Comparison of ENCODE assay signal across 9 mouse cellular contexts in genomic region chr11:3370162-3370561, GRCm38 (mm10). TPM values are rescaled to one million over a fixed set of nuclear protein-coding genes. Genes with fewer than 3 reads are reported as not detected.
DNase-seq lines count a peak whose midpoint lies in the region; ATAC-seq lines count a peak whose summit lies in the region.
"Had no signal": no experiment of that assay in that cellular context is flagged by ENCODE, and none has a peak within 500 bp of the region (broad histone marks: within the 10 kb centered on the region; RNA-seq: fewer than 3 reads in every experiment).

No protein-coding gene starts in this region.

- peak overlapping the region in 1 of 2 experiments; percentile 84; a peak in 2 of 4 replicates for H3K27ac ChIP-seq in heart, embryonic 14.5 days (replicated peaks in 1 of 2; ENCODE audit: control insufficient read depth in 1 of 2, insufficient read depth in 1 of 2, low read depth in 2 of 2, low read length in 2 of 2)
- no peak overlapping the region for H3K27ac ChIP-seq in hindbrain, embryonic 11.5 days (ENCODE audit: low read depth, low read length)
- 0 out of 2 replicates have a peak overlapping the region, but pooled peaks have one; percentile 92 for H3K27ac ChIP-seq in midbrain, embryonic 14.5 days (replicated peaks; ENCODE audit: low read depth, low read length)

- H3K4me1 ChIP-seq in heart, embryonic 14.5 days (ENCODE audit: control insufficient read depth in 2 of 2, insufficient read depth in 2 of 2, low read length in 2 of 2), result peaks cover 37 to 56% of the 10 kb centered on the region in 2 experiments
- H3K4me1 ChIP-seq in hindbrain, embryonic 11.5 days (replicated peaks; ENCODE audit: control insufficient read depth, insufficient read depth, low read length), result peaks cover 4% of the 10 kb centered on the region; the same call in 1 of the 2 replicates
- H3K4me1 ChIP-seq in midbrain, embryonic 14.5 days (ENCODE audit: control insufficient read depth, insufficient read depth, low read length), result peaks cover 37% of the 10 kb centered on the region

- 63% methylated on average over 2 of the region's 2 CpGs for WGBS in heart, embryonic 14.5 days
- WGBS in hindbrain, embryonic 11.5 days, result 79% methylated on average over 2 of the region's 2 CpGs
- 79% methylated on average over 2 of the region's 2 CpGs for WGBS in midbrain, embryonic 14.5 days

- intact Hi-C loops in heart, postnatal 25 days (cut with DNase I), result no loop called here

- H3K4me2 ChIP-seq in heart, embryonic 14.5 days (ENCODE audit: low read length), result peak overlapping the region; percentile 70
- peak overlapping the region; percentile 72 for H3K4me2 ChIP-seq in hindbrain, embryonic 11.5 days (replicated peaks; ENCODE audit: low read depth, low read length)
- H3K4me2 ChIP-seq in midbrain, embryonic 14.5 days (ENCODE audit: low read length), result peak overlapping the region; percentile 63

- no peaks in the 10 kb centered on the region for H3K9me3 ChIP-seq in heart, embryonic 14.5 days (ENCODE audit: control insufficient read depth, low read length)
- no peaks in the 10 kb centered on the region for H3K9me3 ChIP-seq in hindbrain, embryonic 11.5 days (ENCODE audit: control insufficient read depth, low read length)
- H3K9me3 ChIP-seq in midbrain, embryonic 14.5 days (ENCODE audit: control insufficient read depth, low read length), result no peaks in the 10 kb centered on the region

- DNase-seq in heart, postnatal 25 days (ENCODE audit: low spot score), result no peak
- DNase-seq in ZHBTc4 (ENCODE audit: low read depth, low spot score), result peak; percentile 81
- no peak for DNase-seq in hindbrain, embryonic 11.5 days (ENCODE audit: low spot score)
- no peak for DNase-seq in midbrain, embryonic 14.5 days
- DNase-seq in thymus, postnatal 0 days (ENCODE audit: low spot score), result no peak
- DNase-seq in right cerebral cortex, postnatal 36 days (ENCODE audit: low spot score in 2 of 2), result no peak
- no peak for DNase-seq in layer of hippocampus, postnatal 10 days (ENCODE audit: low spot score in 2 of 2)
- DNase-seq: thymus, adult 18-20 months had no signal

- peak overlapping the region; percentile 47 to 59 for H3K4me3 ChIP-seq in heart, embryonic 14.5 days (ENCODE audit: control insufficient read depth in 1 of 2, insufficient read depth in 1 of 2, low read depth in 1 of 2, low read length in 2 of 2)
- H3K4me3 ChIP-seq in hindbrain, embryonic 11.5 days (ENCODE audit: low read depth, low read length), result peak overlapping the region; percentile 55
- H3K4me3 ChIP-seq in midbrain, embryonic 14.5 days (replicated peaks; ENCODE audit: low read depth, low read length), result peak overlapping the region; percentile 65

- ATAC-seq in heart, embryonic 14.5 days (ENCODE audit: insufficient number of reproducible peaks, insufficient read depth, low FRiP score, low read depth), result no peak
- ATAC-seq in hindbrain, embryonic 11.5 days (ENCODE audit: low FRiP score), result no peak
- ATAC-seq in midbrain, embryonic 14.5 days (ENCODE audit: low FRiP score, low TSS enrichment), result no peak

- no peaks in the 10 kb centered on the region for H3K27me3 ChIP-seq in heart, embryonic 14.5 days (ENCODE audit: control insufficient read depth, insufficient read depth, low read length)
- no peaks in the 10 kb centered on the region for H3K27me3 ChIP-seq in hindbrain, embryonic 11.5 days (ENCODE audit: control insufficient read depth, insufficient read depth, low read length)
- no peaks in the 10 kb centered on the region for H3K27me3 ChIP-seq in midbrain, embryonic 14.5 days (ENCODE audit: control insufficient read depth, insufficient read depth, low read length)

- H3K36me3 ChIP-seq in heart, embryonic 14.5 days (ENCODE audit: control insufficient read depth, insufficient read depth, low read length), result peaks cover 4% of the 10 kb centered on the region; the same call in 1 of the 2 replicates
- no peaks in the 10 kb centered on the region for H3K36me3 ChIP-seq in hindbrain, embryonic 11.5 days (ENCODE audit: control insufficient read depth, insufficient read depth, low read length)
- H3K36me3 ChIP-seq in midbrain, embryonic 14.5 days (ENCODE audit: control insufficient read depth, insufficient read depth, low read length), result no peaks in the 10 kb centered on the region

- peak overlapping the region; percentile 73 for H3K9ac ChIP-seq in heart, embryonic 14.5 days (ENCODE audit: low read length)
- H3K9ac ChIP-seq in hindbrain, embryonic 11.5 days (ENCODE audit: low read depth, low read length), result peak overlapping the region; percentile 43
- peak overlapping the region; percentile 76 for H3K9ac ChIP-seq in midbrain, embryonic 14.5 days (replicated peaks; ENCODE audit: low read length)

RNA-seq across cellular contexts. Expression of gene Limk2, which starts 38.8 kb away (rescaled TPM):
- polyA plus RNA-seq in heart, embryonic 14.5 days (2014; fragmentation: Nextera tagmentation; extraction: Ambion mirVana), result 58.1 and 60.3 TPM in 2 replicates
- total RNA-seq in heart, postnatal 25 days (2021), result 10 to 100 TPM; 17.2 to 18.5 TPM
- polyA plus RNA-seq in hindbrain, embryonic 11.5 days (2014; fragmentation: Nextera tagmentation; extraction: Ambion mirVana), result 74.8 and 75.0 TPM in 2 replicates
- 155 and 172 TPM in 2 replicates for polyA plus RNA-seq in midbrain, embryonic 14.5 days (2014; fragmentation: Nextera tagmentation; extraction: Ambion mirVana)
- 46.8 and 47.0 TPM in 2 replicates for polyA plus RNA-seq in thymus, postnatal 0 days (2015; fragmentation: Nextera tagmentation; extraction: Ambion mirVana)
- 100 to 1,000 TPM; 108 to 126 TPM for total RNA-seq in layer of hippocampus, postnatal 10 days (2021)

RNA-seq across cellular contexts. Expression of gene Pik3ip1, which starts 40.0 kb away (rescaled TPM):
- 32.2 TPM in 2 replicates for polyA plus RNA-seq in heart, embryonic 14.5 days (2014; fragmentation: Nextera tagmentation; extraction: Ambion mirVana)
- 10 to 100 TPM; 39.4 to 42.4 TPM for total RNA-seq in heart, postnatal 25 days (2021)
- 11.5 and 12.0 TPM in 2 replicates for polyA plus RNA-seq in hindbrain, embryonic 11.5 days (2014; fragmentation: Nextera tagmentation; extraction: Ambion mirVana)
- 20.2 and 21.2 TPM in 2 replicates for polyA plus RNA-seq in midbrain, embryonic 14.5 days (2014; fragmentation: Nextera tagmentation; extraction: Ambion mirVana)
- polyA plus RNA-seq in thymus, postnatal 0 days (2015; fragmentation: Nextera tagmentation; extraction: Ambion mirVana), result 90.2 and 94.4 TPM in 2 replicates
- 10 to 100 TPM; 27.0 to 27.4 TPM for total RNA-seq in layer of hippocampus, postnatal 10 days (2021)
